Mouse (Mus musculus) ES-E14 (cell line): ENCODE data around the gene Grap2.

Experiments
- HCFC1 ChIP-seq: IDR thresholded peaks from 2 replicates; pipeline ENCODE4 v1.6.1; 2012; ENCODE audit warnings: low read length, inconsistent platforms, borderline replicate concordance; ENCODE audit not compliant: insufficient read depth
- MAFK ChIP-seq: IDR thresholded peaks from 2 replicates; pipeline ENCODE4 v1.6.1; 2014; ENCODE audit warnings: mild to moderate bottlenecking, low read depth, low read length, inconsistent platforms; ENCODE audit not compliant: insufficient read depth

GRCm38 (mm10) chr15:80538075-80538474 is 34.3 kb upstream of the Grap2 start:
- TF ChIP-seq MAFK (no peak), HCFC1 (no peak)
